Mouse (Mus musculus): Measurements from ENCODE around the gene Rorc.

GRCm38 (mm10) chr3:94388047-94388446, 15.5 kb downstream of the Rorc start:
- TF ChIP-seq CTCF (conservative IDR thresholded peaks at IDR 0.05 in 1 of 2, IDR thresholded peaks at IDR 0.05 in 1 of 2; ENCODE audit: low read depth in 2 of 2, low read length in 2 of 2) (no peak), BHLHE40 (IDR thresholded peaks at IDR 0.05; ENCODE audit: low read depth, low read length) (no peak), RCOR1 (conservative IDR thresholded peaks at IDR 0.05; ENCODE audit: low read depth, low read length) (no peak), ELF1 (IDR thresholded peaks at IDR 0.05; ENCODE audit: low read depth, low read length) (no peak), MYC (IDR thresholded peaks at IDR 0.05; ENCODE audit: low read depth, low read length) (no peak), UBTF (IDR thresholded peaks at IDR 0.05; ENCODE audit: low read depth, low read length) (no peak), EP300 (IDR thresholded peaks at IDR 0.05; ENCODE audit: low read length) (no peak), MAX (IDR thresholded peaks at IDR 0.05; ENCODE audit: low read length) (no peak), JUND (conservative IDR thresholded peaks at IDR 0.05; ENCODE audit: low read depth, low read length) (no peak), POLR2A (IDR thresholded peaks at IDR 0.05; ENCODE audit: low read depth, low read length) (no peak), MXI1 (IDR thresholded peaks at IDR 0.05; ENCODE audit: low read depth, low read length) (no peak), SMC3 (IDR thresholded peaks at IDR 0.05; ENCODE audit: low read depth, low read length) (no peak), MAFK (IDR thresholded peaks at IDR 0.05; ENCODE audit: insufficient replicate concordance, low read length) (no peak)
